Mouse (Mus musculus): ENCODE results near the gene Nrxn1. TPM values are rescaled to one million over a fixed set of nuclear protein-coding genes. Genes with fewer than 3 reads are reported as not detected.

The Nrxn1 gene
- 109 and 122 TPM in 2 replicates for polyA plus RNA-seq (2015; fragmentation: Nextera tagmentation; extraction: Ambion mirVana)

DNA sequence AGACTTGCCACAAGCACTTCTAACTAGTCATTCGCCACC is at the start of gene Nrxn1:
Gene Nrxn1, minus strand, starts transcription at position 30 of the 39 bp plus-strand sequence.
- H3K4me1 ChIP-seq (replicated peaks): peaks cover 15% of the 10 kb centered on the region
- H3K36me3 ChIP-seq: peaks cover 14% of the 10 kb centered on the region
- H3K27ac ChIP-seq: peak within 1 kb of the TSS; percentile 93
- peaks cover 10% of the 10 kb centered on the region for H3K9me3 ChIP-seq
- WGBS: 0% methylated on average over 1 of the region's 1 CpGs
- H3K4me2 ChIP-seq (replicated peaks): peak within 1 kb of the TSS; percentile 61
- peak within 1 kb of the TSS; percentile 55 for H3K4me3 ChIP-seq (replicated peaks)
- peak within 1 kb of the TSS; percentile 71 for H3K9ac ChIP-seq (replicated peaks)
- H3K27me3 ChIP-seq: no peaks in the 10 kb centered on the region
- no peak for ATAC-seq

DNA sequence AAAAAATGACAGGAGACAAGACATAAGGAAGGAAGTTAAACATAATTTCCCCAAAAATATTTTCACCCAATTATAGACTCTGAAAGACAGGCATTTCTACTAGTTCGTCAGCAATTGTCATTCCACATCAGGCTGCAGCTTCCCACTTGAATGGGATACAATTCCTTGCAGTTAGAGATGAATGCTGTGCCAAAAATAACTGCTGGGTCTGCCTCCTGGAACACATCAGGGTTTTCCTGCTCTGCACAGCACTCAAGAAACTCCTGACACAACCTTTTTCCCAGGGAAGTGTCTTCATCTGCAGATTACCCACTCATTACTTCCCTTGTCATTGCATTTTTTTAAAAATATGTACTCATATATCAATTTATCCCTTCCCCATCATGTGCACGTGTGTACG is 44.0 kb upstream of the Nrxn1 start:
- Histone ChIP-seq H3K27me3 (no peaks in the 10 kb centered on the region), H3K4me2 (replicated peaks) (no peak overlapping the region), H3K36me3 (no peaks in the 10 kb centered on the region), H3K27ac (no peak overlapping the region), H3K4me1 (replicated peaks) (no peaks in the 10 kb centered on the region), H3K4me3 (replicated peaks) (no peak overlapping the region), H3K9ac (replicated peaks) (no peak overlapping the region), H3K9me3 (no peaks in the 10 kb centered on the region)
- WGBS: 74% methylated on average over 3 of the region's 3 CpGs
- ATAC-seq: no peak

DNA sequence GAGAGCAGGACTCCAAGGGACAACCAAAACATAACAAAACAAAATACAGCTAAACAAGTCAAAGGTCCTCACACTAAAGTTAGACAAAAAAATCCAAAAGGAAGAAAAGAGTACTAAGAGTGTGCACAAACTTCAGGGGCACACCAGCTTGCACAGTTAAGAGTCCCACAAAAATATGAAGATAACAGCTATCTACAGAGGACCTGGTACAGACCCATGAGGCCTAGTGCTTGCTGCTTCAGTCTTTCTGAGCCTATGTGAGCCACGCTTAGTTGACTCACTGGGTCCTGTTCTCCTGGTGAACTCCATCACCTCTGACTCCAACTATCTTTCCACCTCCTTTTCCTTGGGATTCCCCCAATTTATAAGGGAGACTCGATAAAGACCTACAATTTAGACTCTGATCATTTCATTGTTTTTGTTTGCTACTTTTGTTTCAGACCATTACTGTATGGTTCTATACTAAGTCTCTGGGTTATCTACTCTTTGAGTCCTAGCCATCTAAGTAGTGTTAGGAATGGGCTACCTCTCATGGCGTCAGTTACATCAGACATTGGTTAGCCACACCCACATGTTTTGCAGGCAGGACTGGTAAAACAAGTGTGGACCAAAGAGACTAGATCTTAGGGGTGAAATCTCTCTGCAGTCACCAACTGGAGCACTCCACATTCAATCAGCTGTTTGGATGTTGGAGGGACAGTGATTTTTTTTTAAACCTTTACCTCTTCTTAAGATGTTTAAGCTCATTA is 20.2 kb upstream of the Nrxn1 start:
- Histone ChIP-seq H3K36me3 (no peaks in the 10 kb centered on the region), H3K4me1 (replicated peaks) (no peaks in the 10 kb centered on the region), H3K9ac (replicated peaks) (no peak overlapping the region), H3K4me2 (replicated peaks) (no peak overlapping the region), H3K4me3 (replicated peaks) (no peak overlapping the region), H3K27me3 (no peaks in the 10 kb centered on the region), H3K27ac (no peak overlapping the region), H3K9me3 (no peaks in the 10 kb centered on the region)
- WGBS: 84% methylated on average over 3 of the region's 3 CpGs
- ATAC-seq: no peak

- WGBS: 96% methylated on average over 1 of the region's 1 CpGs
- no peaks in the 10 kb centered on the region for H3K4me1 ChIP-seq (replicated peaks)
- no peak overlapping the region for H3K9ac ChIP-seq (replicated peaks)
- no peak overlapping the region for H3K4me3 ChIP-seq (replicated peaks)
- no peaks in the 10 kb centered on the region for H3K27me3 ChIP-seq
- ATAC-seq: no peak
- no peak overlapping the region for H3K4me2 ChIP-seq (replicated peaks)
- no peaks in the 10 kb centered on the region for H3K9me3 ChIP-seq
- no peaks in the 10 kb centered on the region for H3K36me3 ChIP-seq
- no peak overlapping the region for H3K27ac ChIP-seq
These were observed 19.2 kb upstream of the Nrxn1 start for GRCm38 (mm10) chr17:91112085-91112484.

- Histone ChIP-seq H3K27ac (peak overlapping the region; percentile 93), H3K36me3 (peaks cover 10% of the 10 kb centered on the region), H3K27me3 (no peaks in the 10 kb centered on the region), H3K9ac (replicated peaks) (peak overlapping the region; percentile 71), H3K4me3 (replicated peaks) (peak overlapping the region; percentile 55), H3K4me1 (replicated peaks) (peaks cover 14% of the 10 kb centered on the region), H3K4me2 (replicated peaks) (peak overlapping the region; percentile 61), H3K9me3 (peaks cover 6% of the 10 kb centered on the region)
- peak; percentile 79 for ATAC-seq
- 29% methylated on average over 12 of the region's 12 CpGs for WGBS
These were observed 407 bp upstream of the Nrxn1 start for GRCm38 (mm10) chr17:91093081-91093875.

GRCm38 (mm10) chr17:91092421-91093041 is 340 bp downstream of the Nrxn1 start:
- under 1% methylated on average over 17 of the region's 21 CpGs for WGBS
- peaks cover 18% of the 10 kb centered on the region for H3K4me1 ChIP-seq (replicated peaks)

DNA sequence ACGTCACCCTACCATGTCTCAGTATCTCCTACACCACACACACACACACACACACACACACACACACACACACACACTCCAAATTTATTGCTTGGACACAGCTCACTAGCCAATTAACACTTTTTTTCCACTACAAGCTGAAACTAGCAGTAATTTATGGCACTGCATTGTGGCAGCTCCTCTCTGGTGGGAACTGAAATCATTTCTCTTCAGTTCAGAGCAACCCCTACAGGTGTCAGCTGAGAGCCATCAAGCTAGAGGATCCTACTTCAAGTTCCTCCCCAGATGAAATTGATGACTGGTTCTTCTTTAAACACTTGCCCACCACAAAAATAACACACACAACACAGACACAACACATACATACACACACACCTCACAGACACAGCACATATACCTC is 2.2 kb downstream of the Nrxn1 start:
- H3K4me1 ChIP-seq (replicated peaks): peaks cover 30% of the 10 kb centered on the region
- no peaks in the 10 kb centered on the region for H3K27me3 ChIP-seq
- H3K4me2 ChIP-seq (replicated peaks): peak overlapping the region; percentile 57
- H3K4me3 ChIP-seq (replicated peaks): peak overlapping the region; percentile 55
- H3K27ac ChIP-seq: no peak overlapping the region
- peak overlapping the region; percentile 59; the same call in 1 of the 2 replicates for H3K9ac ChIP-seq (replicated peaks)
- H3K9me3 ChIP-seq: peaks cover 13% of the 10 kb centered on the region
- WGBS: 81% methylated on average over 1 of the region's 1 CpGs
- no peak for ATAC-seq
- H3K36me3 ChIP-seq: peaks cover 23% of the 10 kb centered on the region

More at GRCm38 (mm10) chr17:91092421-91093041, 340 bp downstream of the Nrxn1 start:
- peaks cover 13% of the 10 kb centered on the region for H3K9me3 ChIP-seq
- H3K27me3 ChIP-seq: no peaks in the 10 kb centered on the region
- peak overlapping the region; percentile 55 for H3K4me3 ChIP-seq (replicated peaks)
- peak overlapping the region; percentile 71 for H3K9ac ChIP-seq (replicated peaks)
- peak overlapping the region; percentile 93 for H3K27ac ChIP-seq
- peak overlapping the region; percentile 61 for H3K4me2 ChIP-seq (replicated peaks)
- ATAC-seq: peak; percentile 97
- H3K36me3 ChIP-seq: peaks cover 18% of the 10 kb centered on the region

DNA sequence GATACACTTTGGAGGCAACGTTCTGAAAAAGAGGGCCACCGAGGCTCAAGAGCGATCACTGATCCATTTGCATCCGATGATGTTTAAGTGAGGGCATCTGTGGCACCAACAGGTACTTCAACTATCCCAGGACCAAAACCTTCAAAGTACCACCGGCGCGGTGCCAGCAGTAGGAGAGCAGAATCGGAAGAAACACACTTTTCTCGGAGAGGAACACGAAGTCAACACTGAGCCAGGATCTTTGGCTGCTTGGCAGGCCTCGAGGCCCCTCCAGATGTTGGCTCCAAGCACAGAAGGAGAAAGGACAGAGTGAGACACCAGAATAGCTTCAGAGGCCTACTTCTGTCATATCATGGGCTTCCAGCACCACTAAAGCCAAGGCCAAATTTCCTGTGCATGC is 3.9 kb downstream of the Nrxn1 start:
- no peak overlapping the region for H3K4me3 ChIP-seq (replicated peaks)
- peaks cover 13% of the 10 kb centered on the region for H3K9me3 ChIP-seq
- 90% methylated on average over 11 of the region's 11 CpGs for WGBS
- peaks cover 23% of the 10 kb centered on the region for H3K36me3 ChIP-seq
- 0 out of 2 replicates have a peak overlapping the region, but pooled peaks have one; percentile 12 for H3K4me2 ChIP-seq (replicated peaks)
- H3K4me1 ChIP-seq (replicated peaks): peaks cover 30% of the 10 kb centered on the region
- no peaks in the 10 kb centered on the region for H3K27me3 ChIP-seq
- no peak overlapping the region for H3K9ac ChIP-seq (replicated peaks)
- no peak for ATAC-seq
- no peak overlapping the region for H3K27ac ChIP-seq

- Histone ChIP-seq H3K9ac (replicated peaks) (no peak overlapping the region), H3K27ac (no peak overlapping the region), H3K4me1 (replicated peaks) (peaks cover 26% of the 10 kb centered on the region), H3K4me2 (replicated peaks) (no peak overlapping the region; the same call in 1 of the 2 replicates), H3K9me3 (peaks cover 13% of the 10 kb centered on the region), H3K4me3 (replicated peaks) (peak overlapping the region; percentile 30; the same call in 1 of the 2 replicates), H3K27me3 (no peaks in the 10 kb centered on the region), H3K36me3 (peaks cover 23% of the 10 kb centered on the region)
- 75% methylated on average over 73 of the region's 82 CpGs for WGBS
- ATAC-seq: no peak
These were observed 4.7 kb downstream of the Nrxn1 start for GRCm38 (mm10) chr17:91088037-91088715.

DNA sequence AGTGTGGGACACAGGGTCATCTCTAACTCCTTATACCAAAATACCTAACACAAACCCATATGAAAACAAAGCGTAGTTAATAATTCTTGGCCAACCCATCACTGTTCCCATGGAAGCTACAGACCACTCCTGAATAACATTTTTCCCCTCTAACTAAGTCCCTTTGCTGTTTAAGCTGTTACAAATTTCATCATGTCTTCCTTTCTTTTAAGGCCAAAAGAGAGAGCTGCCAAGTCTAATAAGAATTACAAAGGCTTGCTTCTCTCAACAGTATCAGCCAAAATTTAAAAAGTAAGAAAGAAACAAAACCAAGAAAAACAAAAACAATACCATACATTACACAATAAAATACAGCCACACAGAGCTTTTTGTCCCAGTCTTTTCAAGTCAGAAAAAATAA is 6.5 kb downstream of the Nrxn1 start:
- no peak for ATAC-seq
- Histone ChIP-seq H3K4me3 (replicated peaks) (peak overlapping the region; percentile 30), H3K9me3 (peaks cover 13% of the 10 kb centered on the region), H3K4me2 (replicated peaks) (peak overlapping the region; percentile 51), H3K27me3 (no peaks in the 10 kb centered on the region), H3K36me3 (peaks cover 23% of the 10 kb centered on the region), H3K4me1 (replicated peaks) (peaks cover 24% of the 10 kb centered on the region), H3K9ac (replicated peaks) (no peak overlapping the region), H3K27ac (no peak overlapping the region)
- WGBS: 73% methylated on average over 1 of the region's 1 CpGs

- Histone ChIP-seq H3K27me3 (no peaks in the 10 kb centered on the region), H3K36me3 (peaks cover 23% of the 10 kb centered on the region), H3K4me3 (replicated peaks) (peak overlapping the region; percentile 24), H3K9ac (replicated peaks) (0 out of 2 replicates have a peak overlapping the region, but pooled peaks have one; percentile 7), H3K4me2 (replicated peaks) (peak overlapping the region; percentile 38), H3K4me1 (replicated peaks) (peaks cover 20% of the 10 kb centered on the region), H3K27ac (peak overlapping the region; percentile 44; the same call in 1 of the 2 replicates), H3K9me3 (peaks cover 13% of the 10 kb centered on the region)
- 0 out of 2 replicates have a peak, but pooled peaks have one; percentile 38 for ATAC-seq
- WGBS: 67% methylated on average over 2 of the region's 2 CpGs
These were observed 7.5 kb downstream of the Nrxn1 start for GRCm38 (mm10) chr17:91085416-91085815.

DNA sequence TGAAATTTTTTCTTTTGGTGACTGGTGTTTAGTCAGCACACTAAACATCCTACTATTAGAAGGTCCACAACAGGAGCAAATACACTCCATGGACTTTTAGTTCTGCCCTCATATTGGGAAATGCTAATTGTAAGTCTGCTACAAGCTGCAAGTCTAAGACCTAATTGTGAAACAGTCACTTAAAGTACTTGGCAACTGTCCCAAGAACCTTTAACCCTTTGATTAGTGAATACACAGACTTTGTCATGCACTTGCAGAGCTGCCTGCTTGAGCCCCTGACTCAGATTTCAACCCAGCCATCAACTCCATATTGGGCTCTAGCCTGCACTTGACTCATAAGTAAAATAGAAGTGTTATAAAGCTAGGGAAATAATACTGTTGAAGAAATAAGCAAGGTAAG is 13.8 kb downstream of the Nrxn1 start:
- no peaks in the 10 kb centered on the region; the same call in 1 of the 2 replicates for H3K4me1 ChIP-seq (replicated peaks)
- H3K9me3 ChIP-seq: no peaks in the 10 kb centered on the region
- no peak overlapping the region for H3K27ac ChIP-seq
- no peak for ATAC-seq
- H3K36me3 ChIP-seq: no peaks in the 10 kb centered on the region
- no peak overlapping the region for H3K4me3 ChIP-seq (replicated peaks)
- H3K27me3 ChIP-seq: peaks cover 8% of the 10 kb centered on the region; the same call in 1 of the 2 replicates
- no peak overlapping the region for H3K4me2 ChIP-seq (replicated peaks)
- H3K9ac ChIP-seq (replicated peaks): no peak overlapping the region

Data from midbrain, embryonic 13.5 days (tissue).